Mouse (Mus musculus) cerebellum, postnatal 25 days (tissue): Measurements from ENCODE around the gene Prickle2.
A peak's percentile ranks its signal among the peaks of the same experiment; 100 is the strongest.

Experiments used
- DNase-seq, 2 experiments: peaks; one replicate each; pipeline ENCODE4 v3.0.0; 2021; ENCODE audit warnings: mixed read lengths in 2 of 2

The Prickle2 gene

DNA sequence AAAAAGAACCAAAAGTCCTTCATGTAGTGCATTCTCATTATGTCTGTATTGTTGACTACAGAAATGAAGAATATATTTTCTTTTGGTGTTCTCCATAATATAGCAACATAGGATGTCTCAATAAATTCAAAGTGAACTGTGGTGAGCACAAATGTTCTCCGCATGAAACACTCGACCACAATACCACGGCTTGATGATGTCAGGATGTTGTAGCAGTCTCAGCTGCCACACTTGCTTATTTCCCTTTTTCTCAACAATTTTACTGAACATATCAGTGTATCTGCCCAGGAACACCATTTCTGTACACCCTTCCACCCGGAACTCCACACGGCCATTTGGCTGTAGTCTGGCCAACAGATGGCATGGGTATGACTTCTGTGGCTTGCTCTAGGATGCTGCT is 273.8 kb downstream of the Prickle2 start:
- DNase-seq: peak in 1 of 2 experiments; percentile 9

- DNase-seq: peak; percentile 34 to 72
These were observed 278.4 kb downstream of the Prickle2 start for GRCm38 (mm10) chr6:92427406-92428171.

GRCm38 (mm10) chr6:92425901-92426300 is 280.1 kb downstream of the Prickle2 start:
- no peak for DNase-seq

GRCm38 (mm10) chr6:92425476-92425875 is 280.5 kb downstream of the Prickle2 start:
- no peak for DNase-seq

DNA sequence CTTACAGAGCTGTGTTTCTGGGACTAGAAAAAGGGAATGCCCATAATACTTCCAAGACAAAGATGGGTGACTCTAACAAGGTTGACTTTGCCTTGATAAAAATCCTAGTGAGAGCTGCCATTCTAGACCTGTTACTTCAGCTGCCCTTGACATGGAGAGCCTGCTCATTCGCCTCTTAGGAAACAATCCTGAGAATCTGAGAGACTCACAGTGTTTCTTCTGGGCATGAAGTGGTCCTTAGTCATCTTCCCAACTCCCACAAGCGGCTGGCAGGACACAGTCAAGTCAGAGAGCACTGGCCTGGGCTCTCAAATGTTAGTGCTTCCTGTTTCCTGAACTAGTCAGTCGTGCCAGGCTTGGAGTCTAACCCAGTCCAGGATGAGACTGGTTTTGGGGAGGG is 281.0 kb downstream of the Prickle2 start:
- DNase-seq: no peak

DNA sequence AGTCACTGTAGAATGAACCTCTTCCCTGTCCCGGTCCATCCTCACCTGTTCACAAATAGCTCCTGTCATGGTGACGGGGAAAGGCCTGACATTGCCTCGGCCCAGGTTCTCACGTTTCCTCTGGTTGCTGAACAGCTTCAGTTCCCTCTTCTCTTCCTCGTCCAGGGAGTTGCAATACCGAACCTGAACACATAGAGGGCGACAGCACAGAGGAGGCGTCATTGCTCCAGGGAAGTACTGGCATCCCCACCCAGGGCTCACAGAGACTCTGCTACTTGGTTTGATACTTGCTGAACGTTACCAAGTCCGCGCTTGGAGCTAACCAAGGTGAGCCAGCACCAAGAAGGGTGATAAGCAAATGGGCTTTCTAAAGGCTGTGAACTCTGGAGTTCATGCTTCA is 283.7 kb downstream of the Prickle2 start:
- DNase-seq: peak in 1 of 2 experiments; percentile 31

- DNase-seq: no peak
These were observed 285.8 kb downstream of the Prickle2 start for GRCm38 (mm10) chr6:92420106-92420505.

- DNase-seq: no peak
These were observed 290.6 kb downstream of the Prickle2 start for GRCm38 (mm10) chr6:92415405-92415755.

- no peak for DNase-seq
These were observed 291.2 kb downstream of the Prickle2 start for GRCm38 (mm10) chr6:92414478-92415404.

DNA sequence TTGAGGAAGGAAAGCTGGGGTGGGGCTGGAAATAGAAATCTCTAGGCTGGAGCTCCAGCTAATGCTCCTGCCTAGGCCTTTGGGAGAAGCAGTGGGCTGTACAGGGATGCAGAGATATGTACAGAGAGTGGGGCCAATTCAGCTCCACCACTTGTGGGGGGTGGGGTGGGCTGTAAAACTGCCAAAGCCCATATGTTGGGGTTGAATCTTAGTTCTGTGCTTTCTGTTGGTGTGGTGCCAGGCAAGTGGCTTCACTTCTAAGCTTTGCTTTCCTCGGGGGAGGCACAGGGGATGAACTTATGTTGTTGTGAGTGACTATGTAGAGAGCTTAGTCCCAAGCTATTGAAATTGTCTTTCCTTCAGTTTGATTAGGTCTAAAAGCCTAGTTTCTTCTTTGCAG is 292.0 kb downstream of the Prickle2 start:
- no peak for DNase-seq

DNA sequence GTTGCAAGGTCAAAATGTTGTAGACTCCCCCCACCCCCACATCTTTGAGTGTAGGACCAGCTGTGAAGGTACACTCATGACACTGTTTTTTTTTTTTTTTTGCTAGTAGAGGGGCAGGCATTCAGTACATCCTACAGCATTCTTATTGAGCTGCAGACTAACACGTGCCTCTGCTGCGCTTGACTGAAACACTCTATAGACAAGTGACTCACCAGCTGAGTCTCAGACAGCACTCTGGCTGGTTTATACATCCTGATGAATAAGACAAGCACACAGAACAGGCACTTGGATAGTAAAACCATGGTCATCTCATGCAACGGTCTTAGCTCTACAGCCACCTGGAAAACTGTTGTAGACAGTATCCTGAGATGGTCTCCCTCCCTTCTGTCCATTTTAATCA is 296.2 kb downstream of the Prickle2 start:
- DNase-seq: no peak

- no peak for DNase-seq
These were observed 298.7 kb downstream of the Prickle2 start for GRCm38 (mm10) chr6:92407259-92407658.

DNA sequence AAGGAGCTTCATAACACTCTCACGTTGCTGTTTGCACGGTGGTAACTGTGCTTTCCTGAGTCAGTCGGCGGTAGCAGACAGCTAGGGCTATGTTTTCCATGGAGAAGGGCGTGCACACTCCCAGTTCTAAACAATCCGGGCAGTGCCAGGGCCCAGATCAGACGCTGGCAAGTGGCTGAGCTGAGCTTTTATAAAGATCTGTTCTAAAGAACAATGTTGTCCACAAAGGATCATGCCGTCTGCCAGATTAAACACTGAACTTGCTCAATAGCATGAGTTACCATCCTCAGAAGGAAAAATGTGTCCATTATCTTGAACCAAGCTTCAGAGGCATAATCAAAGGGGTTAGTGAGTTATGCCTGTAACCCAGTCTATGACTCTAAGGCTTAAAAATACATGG is 300.4 kb downstream of the Prickle2 start:
- no peak for DNase-seq

DNA sequence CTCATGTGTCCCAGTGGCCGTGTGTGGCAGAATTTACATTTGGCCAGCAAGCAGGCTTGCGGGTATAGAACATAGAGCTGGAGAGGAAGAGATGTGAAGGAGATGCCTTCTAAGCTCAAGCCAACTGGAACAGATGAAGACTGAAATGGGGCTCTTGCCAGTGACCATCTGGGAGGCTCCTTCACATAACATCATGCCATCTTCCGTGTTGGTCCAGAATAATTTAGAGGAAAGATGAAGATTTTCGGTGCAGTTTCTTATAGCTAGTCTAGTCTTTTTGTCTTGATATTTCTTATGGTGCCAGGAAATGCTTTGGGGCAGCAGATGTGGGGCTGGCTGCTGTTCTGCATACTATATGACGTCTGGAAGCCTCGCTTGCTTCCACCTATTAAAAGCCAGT is 308.1 kb downstream of the Prickle2 start:
- DNase-seq: peak in 1 of 2 experiments; percentile 17

DNA sequence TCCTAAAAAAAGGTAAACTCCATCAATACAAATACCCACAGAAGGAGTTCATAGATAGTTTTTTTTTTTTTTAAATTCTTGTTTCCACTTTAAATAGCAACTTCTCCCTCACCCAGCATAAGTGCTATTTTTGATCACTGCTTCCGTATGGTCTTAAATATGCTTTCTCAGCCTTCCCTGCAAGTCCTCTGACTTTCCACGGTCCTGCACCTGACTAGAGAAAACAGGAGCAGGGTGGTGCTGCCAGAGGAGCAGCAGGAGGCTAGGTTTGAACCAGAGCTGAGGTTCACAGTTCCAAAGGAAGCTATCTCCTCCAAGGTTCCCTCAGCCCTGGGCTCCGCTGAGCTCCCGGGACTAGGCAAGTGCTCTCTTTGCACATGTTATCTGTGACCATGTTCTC is 310.4 kb downstream of the Prickle2 start:
- no peak for DNase-seq

DNA sequence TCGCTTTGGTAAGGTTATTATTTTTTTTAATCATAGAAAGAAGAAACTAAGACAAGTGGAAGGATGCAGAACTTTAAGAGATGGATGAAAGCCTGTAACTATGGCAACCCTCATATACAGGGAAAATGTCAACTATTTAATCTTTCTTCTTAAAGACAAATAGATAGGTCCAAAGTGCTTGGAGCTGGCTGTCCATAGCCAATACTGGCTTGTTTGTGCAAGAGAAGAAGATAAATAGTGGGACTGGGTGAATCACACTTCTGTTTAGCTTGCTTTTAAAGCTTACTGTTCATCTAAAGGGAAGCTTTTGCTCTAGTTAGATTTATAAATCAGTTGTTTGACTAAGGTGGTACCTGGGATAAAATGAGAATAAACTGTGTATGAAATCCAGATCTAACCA is 310.8 kb downstream of the Prickle2 start:
- no peak for DNase-seq

- no peak for DNase-seq
These were observed 311.3 kb downstream of the Prickle2 start for GRCm38 (mm10) chr6:92394628-92395027.

DNA sequence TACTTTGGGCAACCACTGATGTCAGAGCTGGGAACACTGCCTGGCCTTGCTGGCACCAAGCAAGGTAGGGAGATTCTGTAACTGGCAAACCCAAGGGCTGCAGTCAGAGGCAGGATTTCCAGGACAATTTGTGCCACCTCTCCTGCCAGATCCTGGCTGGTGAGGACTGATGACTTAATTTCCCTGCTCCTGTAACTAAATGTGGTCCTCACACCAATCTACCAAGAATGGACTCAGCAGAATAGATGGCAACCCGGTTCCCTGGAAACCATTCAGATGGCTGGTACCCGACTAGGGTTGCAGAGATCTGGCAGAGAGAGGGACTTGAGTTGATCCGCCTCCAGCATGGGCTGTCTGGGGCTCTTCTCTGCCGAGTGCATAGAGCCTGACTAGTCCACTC is 315.6 kb downstream of the Prickle2 start:
- peak; percentile 61 to 67 for DNase-seq

- no peak for DNase-seq
These were observed 317.3 kb downstream of the Prickle2 start for GRCm38 (mm10) chr6:92388681-92389080.

DNA sequence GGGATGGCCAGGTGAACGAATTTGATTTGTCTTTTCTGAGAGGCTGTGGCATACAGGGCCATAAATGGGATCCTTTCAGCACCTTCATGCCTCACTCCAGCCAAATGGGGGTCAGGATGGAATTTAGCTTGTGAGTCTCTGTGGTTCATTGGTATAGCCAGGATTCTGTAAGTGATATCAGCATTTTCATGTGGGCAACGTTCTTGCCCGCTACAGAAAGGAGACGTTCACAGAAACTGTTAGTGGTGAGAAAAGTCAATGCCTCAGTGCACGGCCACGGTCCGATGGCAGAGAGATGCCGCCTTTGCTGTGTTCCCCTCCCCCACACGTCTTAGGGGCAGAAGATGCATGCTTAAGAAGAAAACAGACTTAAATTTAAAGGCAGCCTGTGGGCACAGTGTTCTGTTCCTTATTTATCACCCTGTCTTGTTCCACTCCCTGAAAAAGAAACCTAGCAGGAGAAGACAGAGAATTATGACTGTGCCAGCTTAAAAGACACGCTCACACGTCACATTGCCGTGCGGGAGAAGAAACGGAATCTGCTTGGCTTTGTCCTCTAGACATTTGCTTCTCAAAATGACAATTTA is 322.7 kb downstream of the Prickle2 start:
- DNase-seq: no peak

DNA sequence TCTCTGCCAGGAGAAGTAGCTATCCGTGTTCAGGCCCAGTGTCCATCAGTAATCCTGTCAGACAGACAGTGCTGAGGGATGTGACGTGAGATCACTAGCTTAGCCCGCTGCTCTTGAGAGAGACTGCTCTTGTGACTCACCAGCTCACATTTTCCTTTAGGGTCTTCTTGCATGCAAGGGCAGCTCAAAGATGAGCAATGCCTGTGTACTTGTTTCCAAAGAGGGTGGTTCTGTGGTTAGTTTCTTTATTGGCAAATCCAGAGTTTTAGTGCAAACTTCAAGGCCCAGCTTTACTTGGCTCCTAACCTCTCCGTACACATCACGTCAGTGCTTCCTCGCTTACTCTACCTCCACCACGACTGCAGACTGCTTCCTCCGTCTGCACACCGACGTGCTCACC is 324.9 kb downstream of the Prickle2 start:
- no peak for DNase-seq

DNA sequence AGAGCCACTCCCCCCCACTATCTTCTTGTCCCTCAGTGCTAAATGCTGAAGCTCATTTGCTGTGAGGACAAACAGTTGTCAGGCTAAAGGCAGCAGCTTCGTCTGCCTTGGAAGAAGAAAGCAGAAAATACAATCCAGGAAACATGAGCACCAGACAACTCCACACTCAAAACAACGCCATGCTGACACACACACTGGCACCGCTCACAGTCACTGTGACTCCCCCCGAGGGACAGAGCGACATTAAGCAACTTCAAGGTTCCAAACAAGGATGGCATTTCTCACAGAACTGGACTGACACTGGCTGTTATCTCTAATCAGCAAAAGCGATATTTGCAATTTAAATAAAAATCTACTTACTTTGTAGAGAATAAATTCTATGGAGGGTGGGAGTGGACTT is 331.1 kb downstream of the Prickle2 start:
- DNase-seq: no peak

DNA sequence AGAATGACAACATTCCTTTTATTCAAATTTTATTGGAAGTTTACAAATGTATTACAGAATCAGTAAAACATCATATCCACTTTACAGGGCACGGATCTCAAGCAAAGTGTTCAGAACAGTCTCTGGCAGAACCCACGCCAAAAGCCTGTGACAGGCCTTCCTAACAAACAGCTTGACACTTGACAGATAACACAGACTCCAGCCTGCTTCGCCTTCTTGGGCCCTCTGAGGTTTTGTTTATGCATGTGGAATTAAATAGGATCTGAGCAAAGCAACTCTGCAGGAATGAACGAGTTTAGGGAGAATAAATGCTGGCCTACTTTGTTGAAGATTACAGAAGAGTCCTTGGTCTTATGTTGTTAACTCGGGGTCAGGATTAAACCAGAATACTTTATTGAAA is 335.1 kb downstream of the Prickle2 start:
- no peak for DNase-seq
